Mouse (Mus musculus) midbrain, embryonic 13.5 days (tissue): ENCODE data around the gene Dbp. TPM values are rescaled to one million over a fixed set of nuclear protein-coding genes. Genes with fewer than 3 reads are reported as not detected.
A peak's percentile ranks its signal among the peaks of the same experiment; 100 is the strongest.

Experiments
- ATAC-seq: fragments of 200-750 bp; cut with Nextera tagmentation; 2 replicates; pipeline ENCODE4 v1.8.0; 2017; ENCODE audit warnings: mild to moderate bottlenecking, moderate TSS enrichment, moderate library complexity
- H3K27ac ChIP-seq: fragments of 300-500 bp; sonication (generic); 2 replicates; pipeline ENCODE4 v1.5.1; 2015; ENCODE audit warnings: inconsistent platforms, mild to moderate bottlenecking, moderate library complexity
- H3K27me3 ChIP-seq: fragments of 300-500 bp; sonication (generic); 2 replicates; pipeline ENCODE4 v1.6.1; 2015; ENCODE audit warnings: mild to moderate bottlenecking, inconsistent platforms
- H3K36me3 ChIP-seq: fragments of 300-500 bp; sonication (generic); 2 replicates; pipeline ENCODE4 v1.6.1; 2015; ENCODE audit warnings: mild to moderate bottlenecking, inconsistent platforms
- H3K4me1 ChIP-seq: fragments of 300-500 bp; sonication (generic); replicated peaks from 2 replicates; pipeline ENCODE4 v1.6.1; 2015; ENCODE audit warnings: inconsistent platforms
- H3K4me2 ChIP-seq: fragments of 300-500 bp; sonication (generic); replicated peaks from 2 replicates; pipeline ENCODE4 v1.6.1; 2015; ENCODE audit warnings: moderate library complexity, mild to moderate bottlenecking, inconsistent platforms
- H3K4me3 ChIP-seq: fragments of 300-500 bp; sonication (generic); replicated peaks from 2 replicates; pipeline ENCODE4 v1.5.1; 2015; ENCODE audit warnings: mild to moderate bottlenecking, inconsistent platforms
- H3K9ac ChIP-seq: fragments of 300-500 bp; sonication (generic); replicated peaks from 2 replicates; pipeline ENCODE4 v1.6.1; 2015; ENCODE audit warnings: mild to moderate bottlenecking, inconsistent platforms
- H3K9me3 ChIP-seq: fragments of 300-500 bp; sonication (generic); 2 replicates; pipeline ENCODE4 v1.6.1; 2016; ENCODE audit warnings: mild to moderate bottlenecking, inconsistent platforms
- WGBS: fragments of 180-500 bp; shearing (Covaris S2); methylation state at CpG from one replicate; pipeline ENCODE4 v1.1.7; 2015; 5-methylcytosine and 5-hydroxymethylcytosine counted together
- polyA plus RNA-seq: library from polyadenylated mRNA; unstranded; fragments of >200 nt; fragmentation: Nextera tagmentation; extraction: Ambion mirVana; gene quantifications from 2 replicates; pipeline ENCODE4 v1.2.1, GENCODE M21; 2015

Gene Dbp
- polyA plus RNA-seq, 1 experiment from 2014 or later: 3.4 TPM

GRCm38 (mm10) chr7:45708221-45708761 lies 3.4 kb downstream of the Dbp start:
- Histone ChIP-seq H3K4me2 (peak overlapping the region; percentile 98), H3K36me3 (peaks cover 36% of the 10 kb centered on the region), H3K27ac (peak overlapping the region; percentile 85), H3K9ac (no peak overlapping the region), H3K4me3 (no peak overlapping the region), H3K9me3 (no peaks in the 10 kb centered on the region), H3K27me3 (no peaks in the 10 kb centered on the region), H3K4me1 (peaks cover 74% of the 10 kb centered on the region)
- WGBS: 53% methylated on average over 13 of the region's 13 CpGs
- no peak for ATAC-seq

GRCm38 (mm10) chr7:45709036-45709435 lies 4.1 kb downstream of the Dbp start:
- Histone ChIP-seq H3K9ac (no peak overlapping the region; the same call in 1 of the 2 replicates), H3K27ac (peak overlapping the region; percentile 85), H3K4me1 (peaks cover 70% of the 10 kb centered on the region), H3K36me3 (peaks cover 39% of the 10 kb centered on the region), H3K4me2 (peak overlapping the region; percentile 98), H3K9me3 (no peaks in the 10 kb centered on the region), H3K27me3 (no peaks in the 10 kb centered on the region), H3K4me3 (no peak overlapping the region; the same call in 1 of the 2 replicates)
- WGBS: 27% methylated on average over 6 of the region's 6 CpGs
- peak; percentile 21 for ATAC-seq

- Histone ChIP-seq H3K4me3 (no peak overlapping the region), H3K27me3 (no peaks in the 10 kb centered on the region), H3K9ac (peak overlapping the region; percentile 47), H3K4me2 (peak overlapping the region; percentile 98), H3K4me1 (peaks cover 74% of the 10 kb centered on the region), H3K27ac (peak overlapping the region; percentile 85), H3K9me3 (no peaks in the 10 kb centered on the region), H3K36me3 (peaks cover 39% of the 10 kb centered on the region)
- WGBS: 69% methylated on average over 14 of the region's 14 CpGs
- ATAC-seq: no peak
These were observed 4.9 kb downstream of the Dbp start for GRCm38 (mm10) chr7:45709677-45710355.

GRCm38 (mm10) chr7:45710477-45711191 lies 5.7 kb downstream of the Dbp start:
- Histone ChIP-seq H3K27ac (peak overlapping the region; percentile 85), H3K36me3 (peaks cover 39% of the 10 kb centered on the region), H3K9ac (no peak overlapping the region), H3K4me2 (no peak overlapping the region), H3K4me3 (no peak overlapping the region), H3K4me1 (peaks cover 72% of the 10 kb centered on the region), H3K9me3 (no peaks in the 10 kb centered on the region), H3K27me3 (no peaks in the 10 kb centered on the region)
- 92% methylated on average over 20 of the region's 20 CpGs for WGBS
- no peak for ATAC-seq

GRCm38 (mm10) chr7:45711316-45712021 lies 6.6 kb downstream of the Dbp start:
- Histone ChIP-seq H3K27me3 (no peaks in the 10 kb centered on the region), H3K4me1 (peaks cover 72% of the 10 kb centered on the region), H3K27ac (no peak overlapping the region), H3K4me2 (no peak overlapping the region), H3K9me3 (no peaks in the 10 kb centered on the region), H3K4me3 (no peak overlapping the region), H3K9ac (no peak overlapping the region), H3K36me3 (peaks cover 39% of the 10 kb centered on the region)
- WGBS: 92% methylated on average over 24 of the region's 24 CpGs
- no peak for ATAC-seq

- H3K4me1 ChIP-seq: peaks cover 72% of the 10 kb centered on the region
- H3K4me3 ChIP-seq: no peak overlapping the region
- no peak for ATAC-seq
- H3K9me3 ChIP-seq: no peaks in the 10 kb centered on the region
- peaks cover 39% of the 10 kb centered on the region for H3K36me3 ChIP-seq
- H3K27ac ChIP-seq: no peak overlapping the region
- 91% methylated on average over 21 of the region's 21 CpGs for WGBS
- no peaks in the 10 kb centered on the region for H3K27me3 ChIP-seq
- no peak overlapping the region for H3K4me2 ChIP-seq
- no peak overlapping the region for H3K9ac ChIP-seq
These were observed 7.3 kb downstream of the Dbp start for GRCm38 (mm10) chr7:45712022-45712757.

GRCm38 (mm10) chr7:45713396-45713795 lies 8.5 kb downstream of the Dbp start:
- WGBS: 93% methylated on average over 16 of the region's 16 CpGs
- Histone ChIP-seq H3K4me2 (no peak overlapping the region), H3K9ac (no peak overlapping the region), H3K4me1 (peaks cover 61% of the 10 kb centered on the region), H3K9me3 (no peaks in the 10 kb centered on the region), H3K27me3 (no peaks in the 10 kb centered on the region), H3K4me3 (no peak overlapping the region), H3K36me3 (peaks cover 39% of the 10 kb centered on the region), H3K27ac (no peak overlapping the region)
- no peak for ATAC-seq

- Histone ChIP-seq H3K9me3 (no peaks in the 10 kb centered on the region), H3K4me1 (peaks cover 60% of the 10 kb centered on the region), H3K27me3 (no peaks in the 10 kb centered on the region), H3K9ac (peak overlapping the region; percentile 79), H3K36me3 (peaks cover 39% of the 10 kb centered on the region), H3K4me3 (peak overlapping the region; percentile 82), H3K27ac (no peak overlapping the region), H3K4me2 (peak overlapping the region; percentile 81)
- no peak for ATAC-seq
- WGBS: 88% methylated on average over 6 of the region's 6 CpGs
These were observed 9.1 kb downstream of the Dbp start for GRCm38 (mm10) chr7:45713881-45714520.

GRCm38 (mm10) chr7:45714630-45715089 lies 9.8 kb downstream of the Dbp start:
- Histone ChIP-seq H3K9ac (peak overlapping the region; percentile 79), H3K27ac (peak overlapping the region; percentile 30; the same call in 1 of the 2 replicates), H3K9me3 (no peaks in the 10 kb centered on the region), H3K4me1 (peaks cover 60% of the 10 kb centered on the region), H3K4me2 (peak overlapping the region; percentile 81), H3K4me3 (peak overlapping the region; percentile 82), H3K27me3 (no peaks in the 10 kb centered on the region), H3K36me3 (peaks cover 46% of the 10 kb centered on the region)
- WGBS: 12% methylated on average over 14 of the region's 14 CpGs
- ATAC-seq: peak; percentile 59

GRCm38 (mm10) chr7:45715090-45715708 lies 10.3 kb downstream of the Dbp start, which contains the start of gene Rpl18:
Rpl18 (plus strand) TSS chr7:45715457.
- peaks cover 59% of the 10 kb centered on the region for H3K4me1 ChIP-seq
- H3K4me2 ChIP-seq: peak within 1 kb of the TSS; percentile 81

More at GRCm38 (mm10) chr7:45715090-45715708, 10.3 kb downstream of the Dbp start, which contains the start of gene Rpl18:
- peaks cover 46% of the 10 kb centered on the region for H3K36me3 ChIP-seq
- peak within 1 kb of the TSS; percentile 91 for H3K9ac ChIP-seq
- H3K27ac ChIP-seq: peak within 1 kb of the TSS; percentile 83
- 8% methylated on average over 34 of the region's 34 CpGs for WGBS
- no peaks in the 10 kb centered on the region for H3K27me3 ChIP-seq
- ATAC-seq: peak; percentile 92
- peak within 1 kb of the TSS; percentile 82 for H3K4me3 ChIP-seq
- no peaks in the 10 kb centered on the region for H3K9me3 ChIP-seq
